Mouse (Mus musculus): ENCODE data around the gene 4930451I11Rik.

- no peak for TF ChIP-seq CTCF (IDR thresholded peaks at IDR 0.05; ENCODE audit: borderline replicate concordance, insufficient read depth, low read length)
- TF ChIP-seq POLR2A (IDR thresholded peaks at IDR 0.05; ENCODE audit: low read depth, low read length): no peak
These were observed 14.9 kb downstream of the 4930451I11Rik start for GRCm38 (mm10) chr7:126816494-126816893.

Measured in embryonic fibroblast, embryonic 13.5 days (primary cell).